Mouse (Mus musculus) hindbrain, embryonic 13.5 days (tissue): ENCODE measurements around the gene Fam19a1. TPM values are rescaled to one million over a fixed set of nuclear protein-coding genes. Genes with fewer than 3 reads are reported as not detected.

ENCODE experiments used
- ATAC-seq: fragments of 200-750 bp; cut with Nextera tagmentation; 2 replicates; pipeline ENCODE4 v1.8.0; 2017; ENCODE audit warnings: moderate TSS enrichment; ENCODE audit not compliant: low FRiP score
- H3K27ac ChIP-seq: fragments of 300-500 bp; sonication (generic); 2 replicates; pipeline ENCODE4 v1.5.1; 2015; ENCODE audit warnings: inconsistent platforms, mild to moderate bottlenecking, moderate library complexity
- H3K27me3 ChIP-seq: fragments of 300-500 bp; sonication (generic); 2 replicates; pipeline ENCODE4 v1.6.1; 2015; ENCODE audit warnings: mild to moderate bottlenecking, inconsistent platforms
- H3K36me3 ChIP-seq: fragments of 300-500 bp; sonication (generic); 2 replicates; pipeline ENCODE4 v1.6.1; 2015; ENCODE audit warnings: mild to moderate bottlenecking, inconsistent platforms
- H3K4me1 ChIP-seq: fragments of 300-500 bp; sonication (generic); replicated peaks from 2 replicates; pipeline ENCODE4 v1.6.1; 2015; ENCODE audit warnings: inconsistent platforms
- H3K4me2 ChIP-seq: fragments of 300-500 bp; sonication (generic); 2 replicates; pipeline ENCODE4 v1.6.1; 2015; ENCODE audit warnings: inconsistent platforms, mild to moderate bottlenecking, moderate library complexity
- H3K4me3 ChIP-seq: fragments of 300-500 bp; sonication (generic); 2 replicates; pipeline ENCODE4 v1.5.1; 2015; ENCODE audit warnings: mild to moderate bottlenecking, inconsistent platforms
- H3K9ac ChIP-seq: fragments of 300-500 bp; sonication (generic); 2 replicates; pipeline ENCODE4 v1.6.1; 2015; ENCODE audit warnings: mild to moderate bottlenecking, inconsistent platforms
- H3K9me3 ChIP-seq: fragments of 300-500 bp; sonication (generic); 2 replicates; pipeline ENCODE4 v1.6.1; 2016; ENCODE audit warnings: inconsistent platforms
- WGBS: fragments of 180-500 bp; shearing (Covaris S2); methylation state at CpG from one replicate; pipeline ENCODE4 v1.1.7; 2015; 5-methylcytosine and 5-hydroxymethylcytosine counted together
- polyA plus RNA-seq: library from polyadenylated mRNA; unstranded; fragments of >200 nt; fragmentation: Nextera tagmentation; extraction: Ambion mirVana; gene quantifications from 2 replicates; pipeline ENCODE4 v1.2.1, GENCODE M21; 2015

The Fam19a1 gene
- polyA plus RNA-seq, 1 experiment from 2014 or later: 19.8 TPM

- Histone ChIP-seq H3K27me3 (no peaks in the 10 kb centered on the region), H3K9ac (no peak overlapping the region), H3K4me3 (no peak overlapping the region), H3K4me2 (no peak overlapping the region), H3K4me1 (no peaks in the 10 kb centered on the region), H3K36me3 (no peaks in the 10 kb centered on the region), H3K27ac (no peak overlapping the region), H3K9me3 (no peaks in the 10 kb centered on the region)
- WGBS: 56% methylated on average over 6 of the region's 6 CpGs
- ATAC-seq: no peak
These were observed 344.8 kb downstream of the Fam19a1 start for GRCm38 (mm10) chr6:96457590-96458259.

- Histone ChIP-seq H3K9ac (no peak overlapping the region), H3K4me1 (no peaks in the 10 kb centered on the region), H3K27me3 (no peaks in the 10 kb centered on the region), H3K9me3 (no peaks in the 10 kb centered on the region), H3K36me3 (no peaks in the 10 kb centered on the region), H3K27ac (no peak overlapping the region), H3K4me2 (no peak overlapping the region), H3K4me3 (no peak overlapping the region)
- no peak for ATAC-seq
- WGBS: 71% methylated on average over 4 of the region's 4 CpGs
These were observed 346.1 kb downstream of the Fam19a1 start for GRCm38 (mm10) chr6:96459041-96459440.

- ATAC-seq: no peak
- H3K36me3 ChIP-seq: no peaks in the 10 kb centered on the region
- 78% methylated on average over 5 of the region's 5 CpGs for WGBS
- H3K4me1 ChIP-seq: no peaks in the 10 kb centered on the region
- no peak overlapping the region for H3K4me3 ChIP-seq
- no peaks in the 10 kb centered on the region for H3K9me3 ChIP-seq
- no peak overlapping the region for H3K27ac ChIP-seq
- H3K27me3 ChIP-seq: no peaks in the 10 kb centered on the region
- H3K9ac ChIP-seq: no peak overlapping the region
- no peak overlapping the region for H3K4me2 ChIP-seq
These were observed 386.5 kb downstream of the Fam19a1 start for GRCm38 (mm10) chr6:96499464-96499863.

GRCm38 (mm10) chr6:96541600-96541999 lies 428.6 kb downstream of the Fam19a1 start:
- H3K27ac ChIP-seq: no peak overlapping the region
- H3K4me2 ChIP-seq: no peak overlapping the region
- H3K9ac ChIP-seq: no peak overlapping the region
- H3K36me3 ChIP-seq: no peaks in the 10 kb centered on the region
- no peak for ATAC-seq
- H3K4me3 ChIP-seq: no peak overlapping the region
- 0 out of 2 replicates have a peak, but pooled peaks cover 4% of the 10 kb centered on the region for H3K27me3 ChIP-seq
- H3K9me3 ChIP-seq: no peaks in the 10 kb centered on the region
- peaks cover 11% of the 10 kb centered on the region for H3K4me1 ChIP-seq
- 88% methylated on average over 2 of the region's 2 CpGs for WGBS

GRCm38 (mm10) chr6:96544832-96545231 lies 431.9 kb downstream of the Fam19a1 start:
- 17% methylated on average over 3 of the region's 3 CpGs for WGBS
- Histone ChIP-seq H3K4me3 (no peak overlapping the region), H3K27me3 (0 out of 2 replicates have a peak, but pooled peaks cover 4% of the 10 kb centered on the region)

GRCm38 (mm10) chr6:96550431-96550830 lies 437.5 kb downstream of the Fam19a1 start:
- WGBS: 90% methylated on average over 4 of the region's 4 CpGs
- Histone ChIP-seq H3K27me3 (0 out of 2 replicates have a peak, but pooled peaks cover 4% of the 10 kb centered on the region), H3K9ac (no peak overlapping the region), H3K4me1 (peaks cover under 1% of the 10 kb centered on the region; the same call in 1 of the 2 replicates), H3K4me2 (no peak overlapping the region), H3K4me3 (no peak overlapping the region), H3K9me3 (no peaks in the 10 kb centered on the region), H3K36me3 (no peaks in the 10 kb centered on the region), H3K27ac (no peak overlapping the region)
- no peak for ATAC-seq

More at GRCm38 (mm10) chr6:96544832-96545231, 431.9 kb downstream of the Fam19a1 start:
- peak; percentile 65 for ATAC-seq
- Histone ChIP-seq H3K4me2 (no peak overlapping the region), H3K9me3 (no peaks in the 10 kb centered on the region), H3K4me1 (peaks cover 11% of the 10 kb centered on the region), H3K36me3 (no peaks in the 10 kb centered on the region), H3K27ac (no peak overlapping the region), H3K9ac (no peak overlapping the region)

GRCm38 (mm10) chr6:96578649-96579048 lies 465.7 kb downstream of the Fam19a1 start:
- H3K4me2 ChIP-seq: no peak overlapping the region
- no peak overlapping the region for H3K4me3 ChIP-seq
- no peaks in the 10 kb centered on the region for H3K27me3 ChIP-seq
- no peak overlapping the region for H3K27ac ChIP-seq
- H3K36me3 ChIP-seq: no peaks in the 10 kb centered on the region
- 81% methylated on average over 5 of the region's 5 CpGs for WGBS
- H3K4me1 ChIP-seq: 0 out of 2 replicates have a peak, but pooled peaks cover 3% of the 10 kb centered on the region
- ATAC-seq: no peak
- no peaks in the 10 kb centered on the region for H3K9me3 ChIP-seq
- no peak overlapping the region for H3K9ac ChIP-seq

- Histone ChIP-seq H3K9me3 (no peaks in the 10 kb centered on the region), H3K27ac (no peak overlapping the region), H3K4me1 (0 out of 2 replicates have a peak, but pooled peaks cover 3% of the 10 kb centered on the region), H3K4me2 (no peak overlapping the region), H3K4me3 (no peak overlapping the region), H3K27me3 (no peaks in the 10 kb centered on the region), H3K36me3 (no peaks in the 10 kb centered on the region), H3K9ac (no peak overlapping the region)
- WGBS: 57% methylated on average over 4 of the region's 4 CpGs
- no peak for ATAC-seq
These were observed 467.8 kb downstream of the Fam19a1 start for GRCm38 (mm10) chr6:96580726-96581125.

- Histone ChIP-seq H3K4me1 (0 out of 2 replicates have a peak, but pooled peaks cover 3% of the 10 kb centered on the region), H3K27ac (no peak overlapping the region), H3K4me2 (no peak overlapping the region), H3K9me3 (no peaks in the 10 kb centered on the region), H3K9ac (no peak overlapping the region), H3K27me3 (no peaks in the 10 kb centered on the region), H3K4me3 (no peak overlapping the region), H3K36me3 (no peaks in the 10 kb centered on the region)
- no peak for ATAC-seq
- 73% methylated on average over 3 of the region's 3 CpGs for WGBS
These were observed 468.2 kb downstream of the Fam19a1 start for GRCm38 (mm10) chr6:96581187-96581586.

- 95% methylated on average over 4 of the region's 4 CpGs for WGBS
- ATAC-seq: no peak
These were observed 474.5 kb downstream of the Fam19a1 start for GRCm38 (mm10) chr6:96587427-96587826.

GRCm38 (mm10) chr6:96593031-96593430 lies 480.1 kb downstream of the Fam19a1 start:
- H3K9ac ChIP-seq: no peak overlapping the region
- no peaks in the 10 kb centered on the region for H3K27me3 ChIP-seq
- H3K4me3 ChIP-seq: no peak overlapping the region
- H3K36me3 ChIP-seq: no peaks in the 10 kb centered on the region
- no peaks in the 10 kb centered on the region for H3K9me3 ChIP-seq
- H3K4me2 ChIP-seq: no peak overlapping the region
- WGBS: 71% methylated on average over 1 of the region's 1 CpGs
- no peak for ATAC-seq
- H3K4me1 ChIP-seq: no peaks in the 10 kb centered on the region
- no peak overlapping the region for H3K27ac ChIP-seq

More at GRCm38 (mm10) chr6:96587427-96587826, 474.5 kb downstream of the Fam19a1 start:
- H3K9me3 ChIP-seq: no peaks in the 10 kb centered on the region
- H3K4me1 ChIP-seq: no peaks in the 10 kb centered on the region
- H3K27me3 ChIP-seq: no peaks in the 10 kb centered on the region
- no peak overlapping the region for H3K4me2 ChIP-seq
- no peaks in the 10 kb centered on the region for H3K36me3 ChIP-seq
- H3K9ac ChIP-seq: no peak overlapping the region
- no peak overlapping the region for H3K4me3 ChIP-seq
- H3K27ac ChIP-seq: no peak overlapping the region

GRCm38 (mm10) chr6:96595201-96595600 lies 482.2 kb downstream of the Fam19a1 start:
- no peak for ATAC-seq
- Histone ChIP-seq H3K4me3 (no peak overlapping the region), H3K9me3 (no peaks in the 10 kb centered on the region), H3K27me3 (no peaks in the 10 kb centered on the region), H3K4me1 (no peaks in the 10 kb centered on the region), H3K4me2 (no peak overlapping the region), H3K9ac (no peak overlapping the region), H3K36me3 (no peaks in the 10 kb centered on the region), H3K27ac (no peak overlapping the region)
- 97% methylated on average over 10 of the region's 10 CpGs for WGBS

- H3K4me2 ChIP-seq: no peak overlapping the region
- H3K9ac ChIP-seq: no peak overlapping the region
- H3K27me3 ChIP-seq: no peaks in the 10 kb centered on the region
- no peak overlapping the region for H3K27ac ChIP-seq
- no peak for ATAC-seq
- 77% methylated on average over 1 of the region's 1 CpGs for WGBS
- no peaks in the 10 kb centered on the region for H3K4me1 ChIP-seq
- no peak overlapping the region for H3K4me3 ChIP-seq
- no peaks in the 10 kb centered on the region for H3K9me3 ChIP-seq
- no peaks in the 10 kb centered on the region for H3K36me3 ChIP-seq
These were observed 511.2 kb downstream of the Fam19a1 start for GRCm38 (mm10) chr6:96624196-96624595.
